Mouse (Mus musculus) mature B cell (primary cell): ENCODE measurements around the gene Slc39a5.

Experiments
- in situ Hi-C: fragments of 300-500 bp; cut with MboI; formaldehyde crosslinking; loops from 2 replicates; pipeline ENCODE4 v1.14.3; 2019

The Slc39a5 gene

GRCm38 (mm10) chr10:128376455-128377211 lies 24.4 kb downstream of the Slc39a5 start, which contains the start of gene Ankrd52:
Gene Ankrd52, plus strand, starts transcription at chr10:128377115.
- in situ Hi-C loops = no loop called here

GRCm38 (mm10) chr10:128376099-128376454 lies 25.0 kb downstream of the Slc39a5 start:
- in situ Hi-C loops = no loop called here

- in situ Hi-C loops = no loop called here
These were observed 26.6 kb downstream of the Slc39a5 start for GRCm38 (mm10) chr10:128374393-128374792.

GRCm38 (mm10) chr10:128372989-128373748 lies 27.9 kb downstream of the Slc39a5 start:
- in situ Hi-C loops = no loop called here

- in situ Hi-C loops = no loop called here
These were observed 28.9 kb downstream of the Slc39a5 start for GRCm38 (mm10) chr10:128372142-128372541.

GRCm38 (mm10) chr10:128370601-128371000 lies 30.4 kb downstream of the Slc39a5 start:
- in situ Hi-C loops = no loop called here

GRCm38 (mm10) chr10:128370021-128370420 lies 31.0 kb downstream of the Slc39a5 start:
- in situ Hi-C loops = no loop called here

- in situ Hi-C loops = no loop called here
These were observed 31.4 kb downstream of the Slc39a5 start for GRCm38 (mm10) chr10:128369599-128369998.

- in situ Hi-C loops = no loop called here
These were observed 31.8 kb downstream of the Slc39a5 start for GRCm38 (mm10) chr10:128369218-128369543.

- in situ Hi-C loops = no loop called here
These were observed 32.4 kb downstream of the Slc39a5 start, which contains the start of gene Coq10a for GRCm38 (mm10) chr10:128368402-128369217. Gene Coq10a, minus strand, starts transcription at chr10:128368997.

GRCm38 (mm10) chr10:128367899-128368401 lies 33.1 kb downstream of the Slc39a5 start:
- in situ Hi-C loops = no loop called here

GRCm38 (mm10) chr10:128362568-128362967 lies 38.5 kb downstream of the Slc39a5 start:
- in situ Hi-C loops = no loop called here

- in situ Hi-C loops = no loop called here
These were observed 39.2 kb downstream of the Slc39a5 start for GRCm38 (mm10) chr10:128361836-128362235.

- in situ Hi-C loops = no loop called here
These were observed 41.8 kb downstream of the Slc39a5 start for GRCm38 (mm10) chr10:128359226-128359625.

GRCm38 (mm10) chr10:128358796-128359195 lies 42.2 kb downstream of the Slc39a5 start:
- in situ Hi-C loops = no loop called here

- in situ Hi-C loops = no loop called here
These were observed 53.5 kb downstream of the Slc39a5 start for GRCm38 (mm10) chr10:128347541-128347940.
